Mouse (Mus musculus) liver, adult 2 months (tissue): ENCODE data around the gene Olfr1293-ps. TPM values are rescaled to one million over a fixed set of nuclear protein-coding genes. Genes with fewer than 3 reads are reported as not detected.

Experiments used
- DNase-seq: peaks from one replicate; pipeline ENCODE4 v3.0.0-alpha.2; 2011; ENCODE audit warnings: low read depth, low spot score; ENCODE audit errors: extremely low read depth
- H3K27ac ChIP-seq: fragments of 200-500 bp; replicated peaks from 2 replicates; pipeline ENCODE4 v1.5.1; 2012; ENCODE audit warnings: low read depth, mild to moderate bottlenecking, control low read depth, inconsistent platforms, low read length; ENCODE audit not compliant: insufficient read depth
- H3K27me3 ChIP-seq: fragments of 200-500 bp; 2 replicates; pipeline ENCODE4 v1.6.1; 2012; ENCODE audit warnings: mild to moderate bottlenecking, moderate library complexity, low read length, inconsistent platforms; ENCODE audit not compliant: control insufficient read depth, insufficient read depth
- H3K36me3 ChIP-seq: fragments of 200-500 bp; 2 replicates; pipeline ENCODE4 v1.6.1; 2012; ENCODE audit warnings: low read length, inconsistent platforms; ENCODE audit not compliant: control insufficient read depth, insufficient read depth
- H3K4me1 ChIP-seq: fragments of 200-500 bp; 2 replicates; pipeline ENCODE4 v1.6.1; 2011; ENCODE audit warnings: low read length; ENCODE audit not compliant: control insufficient read depth, insufficient read depth
- H3K4me3 ChIP-seq: fragments of 200-500 bp; 2 replicates; pipeline ENCODE4 v1.5.1; 2011; ENCODE audit warnings: low read depth, mild to moderate bottlenecking, control low read depth, low read length, moderate library complexity; ENCODE audit not compliant: insufficient read depth
- H3K79me2 ChIP-seq: fragments of 200-500 bp; 2 replicates; pipeline ENCODE4 v1.6.1; 2012; ENCODE audit warnings: inconsistent platforms, mild to moderate bottlenecking, low read length, moderate library complexity; ENCODE audit not compliant: control insufficient read depth, insufficient read depth
- H3K9ac ChIP-seq: fragments of 200-500 bp; 2 replicates; pipeline ENCODE4 v1.6.1; 2012; ENCODE audit warnings: low read depth, mild to moderate bottlenecking, control low read depth, inconsistent platforms, low read length
- CTCF ChIP-seq: fragments of 200-500 bp; IDR thresholded peaks from 2 replicates; pipeline ENCODE4 v1.5.1; 2011; ENCODE audit warnings: low read depth, low read length, control low read depth
- POLR2A ChIP-seq: fragments of 200-500 bp; IDR thresholded peaks from 2 replicates; pipeline ENCODE4 v1.6.1; 2011; ENCODE audit warnings: low read length, control low read depth; ENCODE audit not compliant: insufficient read depth; ENCODE audit errors: extremely low read depth
- polyA plus RNA-seq: library from polyadenylated mRNA; depleted of rRNA; stranded (reverse); fragments of >200 nt; gene quantifications from 2 replicates; pipeline ENCODE4 v1.2.3, GENCODE M21; 2012; rRNA removed
- total RNA-seq: library from RNA; depleted of rRNA; stranded (reverse); fragments of >200 nt; gene quantifications from 2 replicates; pipeline ENCODE4 v1.2.3, GENCODE M21; 2014; rRNA removed

Gene Olfr1293-ps
- total and polyA plus RNA-seq, 2 experiments = not detected

- TF ChIP-seq CTCF (no peak), POLR2A (no peak)
- no peak for DNase-seq
- H3K9ac ChIP-seq = no peak within 1 kb of the TSS
- H3K36me3 ChIP-seq = no peaks in the 10 kb centered on the region
- H3K27me3 ChIP-seq = no peaks in the 10 kb centered on the region
- no peaks in the 10 kb centered on the region for H3K4me1 ChIP-seq
- no peaks in the 10 kb centered on the region for H3K79me2 ChIP-seq
- no peak within 1 kb of the TSS for H3K4me3 ChIP-seq
- H3K27ac ChIP-seq = no peak within 1 kb of the TSS
Observed at GRCm38 (mm10) chr2:111569581-111569980, 44.6 kb downstream of the Olfr1293-ps start, which contains the start of gene Olfr1295. TSS of gene Olfr1295 (minus strand) at chr2:111569681.

Other genes with a start within 250 kb of the Olfr1293-ps start
- gene Olfr1278, start 235.1 kb upstream of the Olfr1293-ps start, total RNA-seq = not detected in 2 replicates
- gene Olfr1278, start 235.1 kb upstream of the Olfr1293-ps start, polyA plus RNA-seq = not detected in 2 replicates
- gene Olfr1279, start 224.6 kb upstream of the Olfr1293-ps start, total RNA-seq = not detected in 2 replicates
- not detected in 2 replicates for gene Olfr1279, start 224.6 kb upstream of the Olfr1293-ps start, polyA plus RNA-seq
- not detected in 2 replicates for gene Olfr1280, start 211.2 kb upstream of the Olfr1293-ps start, total RNA-seq
- not detected in 2 replicates for gene Olfr1280, start 211.2 kb upstream of the Olfr1293-ps start, polyA plus RNA-seq
- not detected in 2 replicates for gene Olfr1281, start 198.7 kb upstream of the Olfr1293-ps start, total RNA-seq
- gene Olfr1281, start 198.7 kb upstream of the Olfr1293-ps start, polyA plus RNA-seq = not detected in 2 replicates
- not detected in 2 replicates for gene Olfr1282, start 189.1 kb upstream of the Olfr1293-ps start, total RNA-seq
- gene Olfr1282, start 189.1 kb upstream of the Olfr1293-ps start, polyA plus RNA-seq = not detected in 2 replicates
- not detected in 2 replicates for gene Olfr1283, start 158.4 kb upstream of the Olfr1293-ps start, total RNA-seq
- gene Olfr1283, start 158.4 kb upstream of the Olfr1293-ps start, polyA plus RNA-seq = not detected in 2 replicates
- not detected in 2 replicates for gene Olfr1284, start 149.7 kb upstream of the Olfr1293-ps start, total RNA-seq
- gene Olfr1284, start 149.7 kb upstream of the Olfr1293-ps start, polyA plus RNA-seq = not detected in 2 replicates
- not detected in 2 replicates for gene Olfr1286, start 102.1 kb upstream of the Olfr1293-ps start, total RNA-seq
- not detected in 2 replicates for gene Olfr1286, start 102.1 kb upstream of the Olfr1293-ps start, polyA plus RNA-seq
- gene Olfr1287, start 76.1 kb upstream of the Olfr1293-ps start, total RNA-seq = not detected in 2 replicates
- gene Olfr1287, start 76.1 kb upstream of the Olfr1293-ps start, polyA plus RNA-seq = not detected in 2 replicates
- not detected in 2 replicates for gene Olfr1288, start 51.1 kb upstream of the Olfr1293-ps start, total RNA-seq
- gene Olfr1288, start 51.1 kb upstream of the Olfr1293-ps start, polyA plus RNA-seq = not detected in 2 replicates
- not detected in 2 replicates for gene Olfr1289, start 44.4 kb upstream of the Olfr1293-ps start, total RNA-seq
- not detected in 2 replicates for gene Olfr1289, start 44.4 kb upstream of the Olfr1293-ps start, polyA plus RNA-seq
- gene Olfr1290, start 31.4 kb upstream of the Olfr1293-ps start, total RNA-seq = not detected in 2 replicates
- gene Olfr1290, start 31.4 kb upstream of the Olfr1293-ps start, polyA plus RNA-seq = not detected in 2 replicates
- not detected in 2 replicates for gene Olfr1291-ps1, start 28.0 kb upstream of the Olfr1293-ps start, total RNA-seq
- not detected in 2 replicates for gene Olfr1291-ps1, start 28.0 kb upstream of the Olfr1293-ps start, polyA plus RNA-seq
- gene Olfr1294, start 15.1 kb downstream of the Olfr1293-ps start, total RNA-seq = not detected in 2 replicates
- gene Olfr1294, start 15.1 kb downstream of the Olfr1293-ps start, polyA plus RNA-seq = not detected in 2 replicates
- gene Olfr1295, start 44.5 kb downstream of the Olfr1293-ps start, total RNA-seq = not detected in 2 replicates
- gene Olfr1295, start 44.5 kb downstream of the Olfr1293-ps start, polyA plus RNA-seq = not detected in 2 replicates
- gene Olfr1297, start 101.3 kb downstream of the Olfr1293-ps start, total RNA-seq = not detected in 2 replicates
- not detected in 2 replicates for gene Olfr1297, start 101.3 kb downstream of the Olfr1293-ps start, polyA plus RNA-seq
- gene Olfr1298, start 124.0 kb downstream of the Olfr1293-ps start, total RNA-seq = not detected in 2 replicates
- gene Olfr1298, start 124.0 kb downstream of the Olfr1293-ps start, polyA plus RNA-seq = not detected in 2 replicates
- not detected in 2 replicates for gene Olfr1299, start 136.2 kb downstream of the Olfr1293-ps start, total RNA-seq
- not detected in 2 replicates for gene Olfr1299, start 136.2 kb downstream of the Olfr1293-ps start, polyA plus RNA-seq
- gene Olfr1301, start 225.8 kb downstream of the Olfr1293-ps start, total RNA-seq = not detected in 2 replicates
- not detected in 2 replicates for gene Olfr1301, start 225.8 kb downstream of the Olfr1293-ps start, polyA plus RNA-seq